Mouse (Mus musculus) heart, adult 2 months (tissue): ENCODE data around the gene Slc44a1. TPM values are rescaled to one million over a fixed set of nuclear protein-coding genes. Genes with fewer than 3 reads are reported as not detected.

Experiments used
- DNase-seq, 2 experiments: peaks; one replicate each; pipeline ENCODE4 v3.0.0; 2021
- H3K27ac ChIP-seq: fragments of 200-600 bp; 2 replicates; pipeline ENCODE4 v1.8.1; 2022
- H3K27me3 ChIP-seq: fragments of 200-500 bp; 2 replicates; pipeline ENCODE4 v1.6.1; 2012; ENCODE audit warnings: mild to moderate bottlenecking, low read length, inconsistent platforms, mixed read lengths; ENCODE audit not compliant: control insufficient read depth, insufficient read depth
- H3K36me3 ChIP-seq: fragments of 200-500 bp; 2 replicates; pipeline ENCODE4 v1.6.1; 2012; ENCODE audit warnings: low read length, inconsistent platforms; ENCODE audit not compliant: control insufficient read depth, insufficient read depth
- H3K4me1 ChIP-seq: fragments of 200-500 bp; 2 replicates; pipeline ENCODE4 v1.6.1; 2011; ENCODE audit warnings: low read length; ENCODE audit not compliant: control insufficient read depth, insufficient read depth
- H3K4me3 ChIP-seq: fragments of 200-600 bp; 2 replicates; pipeline ENCODE4 v1.8.1; 2022
- H3K79me2 ChIP-seq: fragments of 200-500 bp; replicated peaks from 2 replicates; pipeline ENCODE4 v1.6.1; 2012; ENCODE audit warnings: mild to moderate bottlenecking, inconsistent platforms, low read length, moderate library complexity, mixed read lengths; ENCODE audit not compliant: control insufficient read depth, insufficient read depth
- H3K9ac ChIP-seq: fragments of 200-500 bp; 2 replicates; pipeline ENCODE4 v1.6.1; 2012; ENCODE audit warnings: low read depth, mild to moderate bottlenecking, control low read depth, inconsistent platforms, low read length, mixed read lengths
- CTCF ChIP-seq: fragments of 200-600 bp; IDR thresholded peaks from 2 replicates; pipeline ENCODE4 v1.8.1; 2022; ENCODE audit warnings: antibody characterized with exemption, mild to moderate bottlenecking, moderate library complexity
- EP300 ChIP-seq: fragments of 200-500 bp; IDR thresholded peaks from 2 replicates; pipeline ENCODE4 v1.6.1; 2011; ENCODE audit warnings: low read depth, low read length, control low read depth; ENCODE audit not compliant: insufficient read depth
- POLR2A ChIP-seq: fragments of 200-500 bp; IDR thresholded peaks from 2 replicates; pipeline ENCODE4 v1.6.1; 2011; ENCODE audit warnings: mild to moderate bottlenecking, low read depth, low read length, control low read depth; ENCODE audit not compliant: insufficient read depth
- WGBS: fragments of 180-500 bp; shearing (Covaris S2); methylation state at CpG from one replicate; pipeline ENCODE4 v1.1.7; 2018; 5-methylcytosine and 5-hydroxymethylcytosine counted together
- intact Hi-C: fragments of 180-260 bp; cut with DNase I; formaldehyde crosslinking; loops from one replicate; pipeline ENCODE4 v1.15.1; 2025
- polyA plus RNA-seq: library from polyadenylated mRNA; depleted of rRNA; stranded (reverse); fragments of >200 nt; gene quantifications from 2 replicates; pipeline ENCODE4 v1.2.3, GENCODE M21; 2012
- total RNA-seq, 2 experiments: library from RNA; stranded (reverse); gene quantifications; 2 replicates each; pipeline ENCODE4 v1.2.3; 2021

Slc44a1 gene
- total and polyA plus RNA-seq, 3 experiments = 22.7 to 32.3 (median 26.4) TPM

DNA sequence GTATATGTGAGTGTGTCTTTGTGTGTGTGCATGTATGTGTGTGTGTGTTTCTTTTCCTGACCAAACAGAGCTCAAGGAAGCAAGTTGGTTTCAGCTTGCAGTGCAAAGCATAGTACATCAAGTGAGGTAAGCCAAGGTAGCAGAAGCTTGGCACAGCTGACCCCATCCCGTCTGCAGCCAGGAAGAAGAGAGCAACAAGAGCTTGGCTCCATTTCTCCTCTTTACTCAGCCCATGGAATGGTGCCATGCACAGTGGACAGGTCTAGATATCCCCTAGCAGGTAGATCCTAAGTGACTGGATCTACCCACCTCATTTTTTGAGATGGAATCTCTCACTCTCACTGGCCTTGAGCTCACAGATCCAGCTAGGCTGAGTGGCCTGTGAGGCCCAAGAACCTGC is 40.8 kb upstream of the Slc44a1 start:
- Histone ChIP-seq H3K27me3 (no peaks in the 10 kb centered on the region), H3K4me1 (peaks cover 8% of the 10 kb centered on the region), H3K9ac (no peak overlapping the region), H3K79me2 (no peaks in the 10 kb centered on the region), H3K27ac (no peak overlapping the region), H3K36me3 (no peaks in the 10 kb centered on the region), H3K4me3 (no peak overlapping the region)
- 58% methylated on average over 1 of the region's 1 CpGs for WGBS
- intact Hi-C loops = no loop called here
- TF ChIP-seq CTCF (no peak), EP300 (no peak)
- DNase-seq = no peak

DNA sequence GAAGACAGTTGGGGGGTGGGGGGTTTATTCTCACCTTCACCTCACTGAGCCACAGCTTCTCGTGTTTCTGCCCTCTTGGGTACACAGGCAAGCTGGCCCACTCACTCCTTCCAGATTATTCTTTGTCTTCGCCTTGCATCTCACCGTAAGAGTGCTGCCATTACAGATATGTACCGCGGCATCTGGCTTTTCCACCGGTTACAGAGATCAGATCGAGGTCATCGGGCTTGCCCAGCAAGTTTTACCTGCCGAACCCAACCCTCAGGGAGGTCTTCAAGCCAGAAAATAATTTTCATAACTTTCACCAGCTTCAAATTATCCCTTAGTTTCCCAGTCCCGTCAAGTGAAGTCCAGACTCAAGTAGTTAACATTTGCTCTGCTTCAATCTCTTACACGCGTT is 36.8 kb upstream of the Slc44a1 start:
- Histone ChIP-seq H3K27ac (no peak overlapping the region), H3K36me3 (no peaks in the 10 kb centered on the region), H3K4me1 (no peaks in the 10 kb centered on the region; the same call in 1 of the 2 replicates), H3K4me3 (no peak overlapping the region), H3K27me3 (no peaks in the 10 kb centered on the region), H3K9ac (no peak overlapping the region), H3K79me2 (no peaks in the 10 kb centered on the region)
- intact Hi-C loops = no loop called here
- no peak for DNase-seq
- TF ChIP-seq EP300 = no peak
- TF ChIP-seq CTCF = no peak
- TF ChIP-seq POLR2A = no peak
- 95% methylated on average over 12 of the region's 12 CpGs for WGBS

- no peaks in the 10 kb centered on the region for H3K79me2 ChIP-seq
- no peak overlapping the region for H3K4me3 ChIP-seq
- H3K27me3 ChIP-seq = no peaks in the 10 kb centered on the region
- 80% methylated on average over 6 of the region's 6 CpGs for WGBS
- no peak for TF ChIP-seq CTCF
- no peak for TF ChIP-seq POLR2A
- no peak for TF ChIP-seq EP300
- no peaks in the 10 kb centered on the region for H3K36me3 ChIP-seq
- intact Hi-C loops = no loop called here
- no peak overlapping the region for H3K27ac ChIP-seq
- H3K4me1 ChIP-seq = no peaks in the 10 kb centered on the region
- H3K9ac ChIP-seq = no peak overlapping the region
- DNase-seq = no peak
These were observed 35.7 kb upstream of the Slc44a1 start for GRCm38 (mm10) chr4:53404431-53404925.

DNA sequence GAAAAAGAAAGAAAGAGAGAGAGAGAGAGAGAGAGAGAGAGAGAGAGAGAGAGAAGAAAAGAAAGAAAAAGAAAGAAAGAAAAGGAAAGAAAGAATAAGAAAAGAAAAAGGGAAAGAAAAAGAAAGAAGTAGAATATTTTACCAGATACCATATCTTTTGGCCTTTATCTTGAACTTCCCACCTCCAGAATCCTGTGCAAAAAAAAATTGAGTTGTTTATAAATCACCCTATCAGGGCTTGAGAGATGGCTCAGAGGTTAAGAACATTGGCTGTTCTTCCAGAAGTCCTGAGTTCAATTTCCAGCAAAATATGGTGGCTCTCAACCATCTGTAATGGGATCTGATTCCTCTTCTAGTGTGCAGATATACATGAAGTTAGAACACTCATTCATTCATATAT is 33.3 kb upstream of the Slc44a1 start:
- TF ChIP-seq EP300 (no peak), CTCF (no peak), POLR2A (no peak)
- H3K4me1 ChIP-seq = peaks cover 2% of the 10 kb centered on the region
- H3K36me3 ChIP-seq = no peaks in the 10 kb centered on the region
- intact Hi-C loops = no loop called here
- no peaks in the 10 kb centered on the region for H3K27me3 ChIP-seq
- no peak overlapping the region for H3K4me3 ChIP-seq
- DNase-seq = no peak
- H3K79me2 ChIP-seq = no peaks in the 10 kb centered on the region
- no peak overlapping the region for H3K27ac ChIP-seq
- no peak overlapping the region for H3K9ac ChIP-seq

DNA sequence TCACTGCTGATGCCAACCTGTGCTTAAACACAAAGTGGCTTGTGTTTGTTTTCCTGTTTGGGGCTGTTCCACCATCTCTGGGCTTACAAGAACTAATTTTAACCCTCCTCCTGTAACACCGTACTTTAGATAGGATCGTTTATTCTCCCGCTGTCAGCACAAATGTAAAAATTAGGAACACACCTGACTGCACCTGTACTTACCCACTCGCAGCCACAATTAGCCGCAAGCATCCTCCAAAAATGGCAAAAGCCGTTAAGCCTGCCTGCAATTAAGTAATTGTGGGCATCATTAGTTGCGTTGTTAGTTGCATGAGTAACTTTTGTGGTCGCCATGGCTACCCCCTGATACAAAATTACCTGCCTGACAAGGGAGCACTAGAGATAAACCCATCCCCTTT is 31.4 kb upstream of the Slc44a1 start:
- no peaks in the 10 kb centered on the region for H3K36me3 ChIP-seq
- TF ChIP-seq EP300 (no peak), CTCF (no peak), POLR2A (no peak)
- H3K9ac ChIP-seq = no peak overlapping the region

GRCm38 (mm10) chr4:53409526-53410085 is 30.6 kb upstream of the Slc44a1 start:
- no peak for TF ChIP-seq EP300
- no peak for TF ChIP-seq POLR2A
- TF ChIP-seq CTCF = no peak
- 42% methylated on average over 5 of the region's 5 CpGs for WGBS

More for the DNA sequence above, 31.4 kb upstream of the Slc44a1 start:
- WGBS = 75% methylated on average over 8 of the region's 8 CpGs
- no peak for DNase-seq
- Histone ChIP-seq H3K79me2 (no peaks in the 10 kb centered on the region), H3K4me3 (no peak overlapping the region), H3K27me3 (no peaks in the 10 kb centered on the region), H3K27ac (no peak overlapping the region), H3K4me1 (peaks cover 2% of the 10 kb centered on the region)
- intact Hi-C loops = no loop called here

More at GRCm38 (mm10) chr4:53409526-53410085, 30.6 kb upstream of the Slc44a1 start:
- Histone ChIP-seq H3K9ac (no peak overlapping the region), H3K4me3 (no peak overlapping the region), H3K79me2 (no peaks in the 10 kb centered on the region), H3K36me3 (no peaks in the 10 kb centered on the region), H3K4me1 (peaks cover 2% of the 10 kb centered on the region), H3K27ac (no peak overlapping the region), H3K27me3 (no peaks in the 10 kb centered on the region)
- DNase-seq = no peak
- intact Hi-C loops = no loop called here
